In genomic region chr1:55076849-55077516, GRCm38 (mm10) we compare ENCODE assay signal across 13 mouse cellular contexts. TPM values are rescaled to one million over a fixed set of nuclear protein-coding genes. Genes with fewer than 3 reads are reported as not detected.
DNase-seq lines count a peak whose midpoint lies in the region; ATAC-seq and TF ChIP-seq lines count a peak whose summit lies in the region.
"Had no signal": no experiment of that assay in that cellular context is flagged by ENCODE, and none has a peak within 500 bp of the region (broad histone marks: within the 10 kb centered on the region; RNA-seq: fewer than 3 reads in every experiment).

No protein-coding gene starts in this region.

- WGBS in lung, adult 2 months = 86% methylated on average over 2 of the region's 2 CpGs
- WGBS in liver, embryonic 16.5 days (ENCODE audit: insufficient replicate concordance) = 80% methylated on average over 2 of the region's 2 CpGs

- no peak for ATAC-seq in liver, embryonic 16.5 days (ENCODE audit: low read depth)

- H3K27ac ChIP-seq in liver, embryonic 16.5 days (ENCODE audit: low read length) = peak overlapping the region; percentile 10; the same call in 1 of the 2 replicates
- H3K27ac ChIP-seq: embryonic facial prominence, embryonic 10.5 days; left cerebral cortex, adult 2 months; liver, embryonic 14.5 days had no signal

- H3K27me3 ChIP-seq in liver, embryonic 16.5 days (ENCODE audit: control insufficient read depth, insufficient read depth, low read depth, low read length) = no peaks in the 10 kb centered on the region
- H3K27me3 ChIP-seq in myocyte (ENCODE audit: control insufficient read depth, insufficient read depth, insufficient read length) = no peaks in the 10 kb centered on the region

- H3ac ChIP-seq in myocyte (ENCODE audit: control insufficient read depth, insufficient read length) = no peak overlapping the region

- H3K4me3 ChIP-seq in lung, adult 2 months (replicated peaks; ENCODE audit: extremely low read depth, low read depth, low read length) = no peak overlapping the region
- H3K4me3 ChIP-seq in liver, embryonic 16.5 days (ENCODE audit: low read depth, low read length) = no peak overlapping the region
- no peak overlapping the region for H3K4me3 ChIP-seq in myocyte
- H3K4me3 ChIP-seq: embryonic facial prominence, embryonic 10.5 days; left cerebral cortex, adult 2 months had no signal

- H3K4me1 ChIP-seq in lung, adult 2 months (ENCODE audit: control insufficient read depth, insufficient read depth, low read length) = no peaks in the 10 kb centered on the region; the same call in 1 of the 2 replicates
- H3K4me1 ChIP-seq in liver, embryonic 16.5 days (ENCODE audit: control insufficient read depth, low read depth, low read length) = peaks cover 11% of the 10 kb centered on the region
- H3K4me1 ChIP-seq: embryonic facial prominence, embryonic 10.5 days had no signal

- H3K36me3 ChIP-seq in liver, embryonic 16.5 days (ENCODE audit: control insufficient read depth, insufficient read depth) = peaks cover 27% of the 10 kb centered on the region
- H3K36me3 ChIP-seq in myocyte (ENCODE audit: control insufficient read depth, insufficient read depth) = peaks cover 70% of the 10 kb centered on the region

- H3K79me2 ChIP-seq in myocyte (ENCODE audit: control insufficient read depth, insufficient read depth) = peaks cover 13% of the 10 kb centered on the region

- no peak for TF ChIP-seq POLR2A in lung, adult 2 months (IDR thresholded peaks at IDR 0.05; ENCODE audit: borderline replicate concordance, extremely low read depth, low read depth, low read length)
- no peak for TF ChIP-seq POLR2A in myocyte (IDR thresholded peaks at IDR 0.05; ENCODE audit: insufficient read length, low read depth)

- peak; percentile 22 for DNase-seq in adrenal gland, postnatal 25 days
- DNase-seq in adrenal gland, adult 18-20 months (ENCODE audit: low spot score in 2 of 2) = no peak
- peak; percentile 40 to 56 for DNase-seq in lung, adult 18-20 months
- DNase-seq in lung, adult 2 months = no peak
- no peak for DNase-seq in cerebellum, adult 9-11 months
- no peak for DNase-seq in layer of hippocampus, postnatal 14 days (ENCODE audit: low spot score in 2 of 2)
- DNase-seq: B cell, adult 2 months; cerebellum, adult 18-20 months had no signal

- no peak for TF ChIP-seq CTCF in lung, adult 2 months (IDR thresholded peaks at IDR 0.05; ENCODE audit: insufficient read depth, low read length)

- no peak overlapping the region for H3K9ac ChIP-seq in liver, embryonic 16.5 days (ENCODE audit: low read depth, low read length)
- H3K9ac ChIP-seq: liver, embryonic 14.5 days had no signal

- no peaks in the 10 kb centered on the region for H3K9me3 ChIP-seq in liver, embryonic 16.5 days (replicated peaks; ENCODE audit: control insufficient read depth, low read length)
- H3K9me3 ChIP-seq: embryonic facial prominence, embryonic 10.5 days had no signal

- H3K4me2 ChIP-seq in liver, embryonic 16.5 days (ENCODE audit: low read depth, low read length) = no peak overlapping the region
- no peak overlapping the region for H3K4me2 ChIP-seq in myocyte (ENCODE audit: low read depth)

TF ChIP-seq in myocyte, 11 proteins besides CTCF, POLR2A, EP300 and RAD21:
- no peak for TF ChIP-seq E2F4 (IDR thresholded peaks at IDR 0.05; ENCODE audit: insufficient read depth)
- TF ChIP-seq TCF12 (IDR thresholded peaks at IDR 0.05; ENCODE audit: insufficient read depth, poor library complexity, severe bottlenecking) = no peak
- peak; percentile 74 for TF ChIP-seq POLR2AphosphoS2 (IDR thresholded peaks at IDR 0.05; ENCODE audit: insufficient read length, low read depth)
- TF ChIP-seq MYOD1 (IDR thresholded peaks at IDR 0.05; ENCODE audit: control insufficient read depth in 1 of 3, insufficient read length in 2 of 3, low read depth in 2 of 3) = no peak
- no peak for TF ChIP-seq CEBPB (IDR thresholded peaks at IDR 0.05; ENCODE audit: insufficient read depth, poor library complexity, severe bottlenecking)

RNA-seq across cellular contexts. Expression of gene Hspe1, which starts 10.9 kb away (rescaled TPM):
- 656 and 863 TPM in 2 replicates for total RNA-seq in adrenal gland, postnatal 25 days (2021)
- 100 to 1,000 TPM; 720 to 924 TPM for total RNA-seq in adrenal gland, adult 18-20 months (2021)
- 10.8 and 13.1 TPM in 2 replicates for polyA plus RNA-seq in lung, adult 2 months (2012; rRNA removed)
- 269 and 326 TPM in 2 replicates for polyA plus RNA-seq in liver, embryonic 16.5 days (2015; fragmentation: Nextera tagmentation; extraction: Ambion mirVana)
- 436 TPM for polyA plus RNA-seq in myocyte (2012; fragmentation: generic; extraction: Trizol)
- total RNA-seq in layer of hippocampus, postnatal 14 days (2021) = 10 to 100 TPM; 95.2 to 98.3 TPM

RNA-seq across cellular contexts. Expression of gene Hspd1, which starts 11.1 kb away (rescaled TPM):
- total RNA-seq in adrenal gland, postnatal 25 days (2021) = 1,323 and 1,476 TPM in 2 replicates
- 1,000 to 10,000 TPM; 1,240 to 1,713 TPM for total RNA-seq in adrenal gland, adult 18-20 months (2021)
- 12.2 and 19.2 TPM in 2 replicates for polyA plus RNA-seq in lung, adult 2 months (2012; rRNA removed)
- polyA plus RNA-seq in liver, embryonic 16.5 days (2015; fragmentation: Nextera tagmentation; extraction: Ambion mirVana) = 236 and 253 TPM in 2 replicates
- polyA plus RNA-seq in myocyte (2012; fragmentation: generic; extraction: Trizol) = 132 TPM
- total RNA-seq in layer of hippocampus, postnatal 14 days (2021) = 100 to 1,000 TPM; 173 to 192 TPM

RNA-seq across cellular contexts. Expression of gene Coq10b, which starts 24.4 kb away (rescaled TPM):
- total RNA-seq in adrenal gland, postnatal 25 days (2021) = 64.2 and 77.0 TPM in 2 replicates
- total RNA-seq in adrenal gland, adult 18-20 months (2021) = 100 to 1,000 TPM; 113 to 139 TPM
- polyA plus RNA-seq in lung, adult 2 months (2012; rRNA removed) = 8.7 and 11.2 TPM in 2 replicates
- polyA plus RNA-seq in liver, embryonic 16.5 days (2015; fragmentation: Nextera tagmentation; extraction: Ambion mirVana) = 12.0 and 12.7 TPM in 2 replicates
- 18.5 TPM for polyA plus RNA-seq in myocyte (2012; fragmentation: generic; extraction: Trizol)
- total RNA-seq in layer of hippocampus, postnatal 14 days (2021) = 10 to 100 TPM; 19.8 to 22.6 TPM

RNA-seq across cellular contexts. Expression of gene Sf3b1, which starts 49.7 kb away (rescaled TPM):
- total RNA-seq in adrenal gland, postnatal 25 days (2021) = 134 and 161 TPM in 2 replicates
- total RNA-seq in adrenal gland, adult 18-20 months (2021) = 100 to 1,000 TPM; 105 to 117 TPM
- 27.3 and 50.8 TPM in 2 replicates for polyA plus RNA-seq in lung, adult 2 months (2012; rRNA removed)
- polyA plus RNA-seq in liver, embryonic 16.5 days (2015; fragmentation: Nextera tagmentation; extraction: Ambion mirVana) = 118 and 121 TPM in 2 replicates
- 31.8 TPM for polyA plus RNA-seq in myocyte (2012; fragmentation: generic; extraction: Trizol)
- total RNA-seq in layer of hippocampus, postnatal 14 days (2021) = 100 to 1,000 TPM; 142 to 175 TPM

RNA-seq across cellular contexts. Expression of gene Mob4, which starts 54.0 kb away (rescaled TPM):
- total RNA-seq in adrenal gland, postnatal 25 days (2021) = 227 and 289 TPM in 2 replicates
- 100 to 1,000 TPM; 230 to 477 TPM for total RNA-seq in adrenal gland, adult 18-20 months (2021)
- polyA plus RNA-seq in lung, adult 2 months (2012; rRNA removed) = 7.0 and 11.1 TPM in 2 replicates
- 39.5 and 39.8 TPM in 2 replicates for polyA plus RNA-seq in liver, embryonic 16.5 days (2015; fragmentation: Nextera tagmentation; extraction: Ambion mirVana)
- polyA plus RNA-seq in myocyte (2012; fragmentation: generic; extraction: Trizol) = 19.5 TPM
- 10 to 100 TPM; 63.3 to 67.0 TPM for total RNA-seq in layer of hippocampus, postnatal 14 days (2021)

Comparison
In these comparisons a context has a peak if more than half of its experiments do, and no peak if none do; other contexts are left out.
1. DNase-seq: peak in adrenal gland, postnatal 25 days (single experiment) and lung, adult 18-20 months (2 of 2); none in adrenal gland, adult 18-20 months (0 of 2), lung, adult 2 months (single experiment), cerebellum, adult 9-11 months (single experiment) and layer of hippocampus, postnatal 14 days (0 of 2).